Mouse (Mus musculus) layer of hippocampus, adult 18-20 months (tissue): Measurements from ENCODE around the gene Pkig. TPM values are rescaled to one million over a fixed set of nuclear protein-coding genes. Genes with fewer than 3 reads are reported as not detected.
"Not testable (repeated sequence)": the region's sequence is repeated elsewhere in the genome, so short reads cannot be mapped to it uniquely, and the experiment has no call there.

Experiments
- DNase-seq, 2 experiments: peaks; one replicate each; pipeline ENCODE4 v3.0.0; 2022; ENCODE audit warnings: low spot score in 2 of 2
- total RNA-seq, 2 experiments: library from RNA; stranded (reverse); gene quantifications; 2 replicates each; pipeline ENCODE4 v1.2.3; 2021

Pkig gene
- total RNA-seq, 2 experiments from 2014 or later: 98.0 to 101 TPM

DNA sequence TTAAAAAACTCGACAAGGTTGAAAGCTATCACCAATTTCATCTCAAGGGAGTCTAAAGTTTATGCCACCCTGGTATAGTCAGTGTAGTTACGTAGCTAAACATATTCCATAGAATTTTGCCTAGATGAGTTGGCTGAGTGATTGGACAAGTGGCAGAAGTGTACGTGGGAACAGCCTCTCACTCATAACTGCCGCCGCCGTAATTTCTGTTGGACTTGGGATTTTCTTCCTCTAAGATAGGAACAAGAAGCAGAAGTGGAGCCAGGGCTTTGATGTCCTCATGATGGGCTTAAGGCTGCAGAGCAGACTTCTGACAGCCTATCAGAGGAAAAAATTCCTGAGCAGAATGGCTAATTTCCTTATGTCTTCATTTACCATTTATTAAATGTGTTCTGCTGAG, 17.5 kb downstream of the Pkig start:
- DNase-seq: no peak

DNA sequence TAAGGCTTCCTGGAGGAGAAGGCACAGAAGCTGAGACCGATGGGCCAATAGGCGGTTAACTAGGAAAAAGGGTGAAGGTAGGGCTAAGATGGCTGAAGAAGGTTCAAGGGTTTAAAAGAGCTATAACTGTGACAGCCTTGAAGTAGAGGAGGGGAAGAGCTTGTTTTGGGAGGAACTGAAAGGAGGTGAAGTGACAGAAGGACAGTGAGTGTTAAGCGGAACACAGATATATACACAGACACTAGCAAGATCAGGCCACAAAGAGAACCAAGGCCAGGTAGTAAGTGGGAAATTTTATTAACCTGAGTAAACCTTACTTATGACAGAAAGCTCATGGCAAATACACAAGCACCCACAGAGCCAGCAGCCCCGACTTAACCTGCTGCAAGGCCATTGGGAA, 18.1 kb downstream of the Pkig start:
- no peak for DNase-seq

DNA sequence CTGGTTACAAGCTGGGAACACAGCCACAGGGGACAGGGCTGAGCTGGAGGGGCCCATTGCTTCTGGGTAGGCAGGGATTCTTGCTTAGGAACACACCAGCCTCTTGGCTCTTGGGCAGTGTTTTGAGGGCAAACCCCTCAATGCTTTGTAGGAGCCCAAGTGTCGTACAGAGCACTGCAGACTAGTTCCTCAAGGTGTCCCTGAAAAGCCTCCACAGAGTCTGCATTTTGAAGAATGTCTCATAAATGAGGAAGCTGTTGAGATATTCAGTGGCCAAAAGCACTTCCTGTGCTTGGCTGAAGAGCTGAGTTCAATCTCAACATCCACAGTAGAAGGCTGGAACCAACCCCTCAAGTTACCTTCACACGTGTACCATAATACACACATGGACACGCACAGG, 18.6 kb downstream of the Pkig start:
- no peak for DNase-seq

DNA sequence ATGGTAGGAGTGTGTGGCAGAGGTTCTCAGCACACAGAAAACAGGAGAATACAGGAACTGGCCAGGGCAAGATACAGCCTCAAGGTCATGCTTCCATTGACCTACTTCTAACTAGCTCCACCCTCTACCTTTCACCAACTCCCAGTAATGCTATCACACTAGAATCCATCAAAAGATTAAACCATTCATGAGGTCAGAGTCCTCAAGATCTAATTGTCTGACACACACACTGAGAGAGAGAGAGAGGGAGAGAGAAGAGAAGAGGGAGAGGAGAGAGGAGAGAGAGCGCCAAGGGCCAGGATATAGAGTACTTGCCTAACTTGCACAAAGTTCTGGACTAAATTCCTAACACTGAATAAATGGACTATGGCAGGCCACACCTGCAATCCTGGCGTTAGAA, 24.2 kb downstream of the Pkig start:
- DNase-seq: no peak

DNA sequence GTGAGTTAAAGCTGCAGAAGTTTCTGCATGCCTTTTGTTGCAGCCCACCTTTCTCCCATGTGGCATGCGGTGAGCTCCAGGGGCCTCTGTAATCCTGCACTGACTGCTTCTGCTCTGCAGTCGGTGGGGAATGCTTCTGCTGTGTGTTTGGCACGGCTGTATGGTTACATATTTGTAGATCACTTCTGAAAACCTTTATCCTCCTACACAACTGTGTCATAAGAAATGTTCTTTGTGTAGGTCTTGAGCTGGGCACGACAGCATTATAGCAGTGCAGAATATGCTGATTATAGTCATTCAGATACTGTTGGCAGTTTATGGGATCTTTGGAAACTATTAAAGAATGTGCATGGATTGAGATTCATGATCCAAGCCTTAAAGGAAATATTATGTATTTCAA, 27.1 kb downstream of the Pkig start:
- DNase-seq: peak in 1 of 2 experiments; percentile 44

DNA sequence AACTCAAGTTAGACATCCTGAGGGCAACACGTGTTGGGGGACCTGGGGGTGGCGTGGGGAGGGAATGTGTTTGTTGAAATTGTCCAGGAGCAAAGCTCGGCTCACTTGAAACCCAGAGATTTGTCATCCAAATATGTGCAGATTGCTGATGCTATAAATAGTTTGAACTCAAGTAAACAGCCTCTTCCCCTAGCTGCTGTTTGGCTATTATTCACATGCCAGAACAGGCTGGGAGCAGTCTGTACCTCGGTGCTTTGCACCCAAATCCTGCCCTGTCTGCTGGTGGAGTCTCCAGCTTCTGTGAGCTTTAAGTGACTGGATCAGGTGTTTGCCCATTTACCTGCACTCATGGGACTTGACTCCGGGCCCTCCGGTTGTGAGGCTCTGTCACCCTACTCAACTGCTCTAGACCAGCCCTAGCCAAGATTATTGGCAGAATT, 27.6 kb downstream of the Pkig start:
- DNase-seq: peak; percentile 59 to 85

DNA sequence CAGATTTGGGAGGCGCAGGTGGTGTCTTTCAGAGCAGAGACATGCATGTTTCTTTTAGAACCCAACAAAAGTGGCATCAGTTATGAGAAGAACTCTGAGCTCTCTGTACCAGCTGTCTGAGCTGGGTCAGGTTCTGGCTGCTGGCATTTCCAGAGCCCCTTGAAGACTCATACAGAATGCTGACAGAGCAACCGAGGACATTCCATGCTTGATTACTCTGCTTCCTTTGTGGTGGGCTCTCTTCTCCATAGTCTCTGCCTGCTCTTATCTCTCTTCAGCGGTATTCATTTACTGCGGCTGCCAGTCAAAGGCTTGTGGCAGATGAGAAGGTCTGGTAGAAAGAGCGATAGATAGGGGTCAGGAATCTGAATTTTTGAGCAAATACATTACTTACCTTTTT, 28.0 kb downstream of the Pkig start:
- DNase-seq: no peak

DNA sequence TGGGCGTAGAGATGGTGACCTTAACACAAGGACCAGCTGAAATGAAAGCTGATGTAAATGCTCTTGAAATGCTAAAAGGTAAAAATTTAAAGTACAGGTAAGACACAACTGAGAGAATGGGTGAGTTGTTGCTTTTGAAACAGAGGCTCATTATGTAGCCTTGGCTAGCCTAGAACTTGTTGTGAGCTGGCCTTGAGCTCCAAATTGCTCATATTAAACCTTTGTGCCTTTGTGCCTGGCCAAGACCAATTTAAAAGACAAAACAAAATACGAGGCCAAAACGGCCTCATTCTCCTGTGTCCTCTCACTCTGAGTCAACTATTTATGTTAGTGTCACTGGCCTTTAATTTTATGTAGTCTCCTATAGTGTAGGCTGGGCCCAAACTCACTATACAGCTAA, 28.7 kb downstream of the Pkig start:
- no peak for DNase-seq

DNA sequence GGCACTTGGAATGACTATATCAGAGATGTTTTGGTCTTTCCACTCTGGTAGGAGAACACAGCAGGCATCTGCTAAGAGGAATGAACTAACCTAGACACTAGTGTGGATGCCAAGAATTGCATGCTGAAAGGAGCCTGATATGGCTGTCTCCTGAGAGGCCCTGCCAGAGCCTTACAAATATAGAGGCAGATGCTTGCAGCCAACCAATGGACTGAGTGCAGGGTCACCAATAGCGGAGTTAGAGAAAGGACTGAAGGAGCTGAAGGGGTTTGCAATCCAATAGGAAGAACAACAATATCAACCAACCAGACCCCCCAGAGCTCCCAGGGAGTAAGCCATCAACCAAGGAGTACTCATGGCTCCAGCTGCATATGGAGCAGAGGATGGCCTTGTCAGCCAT, 30.2 kb downstream of the Pkig start:
- DNase-seq: not testable (repeated sequence)

DNA sequence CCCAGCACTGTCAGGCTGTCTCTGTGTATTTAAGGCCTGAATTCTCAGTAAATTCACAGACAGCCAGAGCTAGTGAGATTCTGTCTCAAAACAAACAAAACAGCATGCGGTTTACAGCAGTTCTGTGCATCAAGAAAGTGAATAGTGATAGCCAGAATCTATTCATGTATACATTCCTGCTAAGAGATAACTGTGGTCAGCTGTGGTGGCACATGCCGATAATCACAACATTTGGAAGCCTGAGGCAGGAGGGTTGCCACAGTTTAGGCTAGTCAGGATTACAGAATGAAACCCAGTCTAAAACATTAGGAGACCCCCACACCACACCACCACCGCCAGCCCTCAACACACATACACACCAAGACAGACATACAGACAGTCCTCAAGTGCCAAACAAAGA, 31.6 kb downstream of the Pkig start:
- DNase-seq: no peak

DNA sequence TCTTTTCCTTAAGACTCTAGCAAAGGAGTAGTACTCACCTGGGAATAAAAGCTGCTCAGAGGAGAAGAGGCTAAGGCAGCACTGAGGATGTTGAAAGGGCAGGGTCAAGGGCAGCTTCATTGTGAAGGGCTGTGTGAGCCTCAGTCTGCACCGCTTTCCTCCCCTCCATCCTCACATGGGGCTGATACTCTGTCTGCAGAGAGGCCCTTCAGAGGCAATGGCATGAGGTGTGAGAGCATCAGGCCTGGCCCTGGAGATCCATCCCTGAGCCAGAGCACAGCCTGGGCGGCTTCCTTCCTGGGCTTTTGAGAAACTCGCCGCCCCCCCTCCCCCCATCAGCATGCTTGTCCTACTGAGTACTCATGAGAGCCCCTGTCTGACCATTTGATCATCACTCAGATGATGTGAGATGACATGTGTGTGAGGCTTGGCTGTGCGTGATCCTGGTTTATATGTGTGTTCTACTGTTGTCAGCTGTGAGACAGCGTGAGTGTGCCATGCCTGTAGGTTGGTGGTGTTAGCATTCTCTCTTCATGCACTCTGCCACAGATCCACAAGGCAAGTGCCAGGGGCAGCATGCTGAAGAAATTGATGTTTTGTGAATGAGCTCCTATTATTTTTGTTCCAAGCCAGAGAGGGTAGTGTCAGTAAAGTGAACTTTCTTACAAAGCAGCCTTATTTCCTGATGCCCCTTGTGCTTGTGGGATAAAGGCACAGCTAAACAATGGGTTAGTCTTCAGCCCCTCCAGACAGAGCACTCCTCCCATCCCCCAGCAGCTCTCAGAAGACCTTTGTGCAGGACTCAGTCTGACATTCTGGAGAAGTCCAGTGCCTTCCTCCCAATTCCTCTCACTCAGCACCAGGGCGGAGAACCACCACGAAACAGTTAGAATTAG, 32.5 kb downstream of the Pkig start:
- no peak for DNase-seq

DNA sequence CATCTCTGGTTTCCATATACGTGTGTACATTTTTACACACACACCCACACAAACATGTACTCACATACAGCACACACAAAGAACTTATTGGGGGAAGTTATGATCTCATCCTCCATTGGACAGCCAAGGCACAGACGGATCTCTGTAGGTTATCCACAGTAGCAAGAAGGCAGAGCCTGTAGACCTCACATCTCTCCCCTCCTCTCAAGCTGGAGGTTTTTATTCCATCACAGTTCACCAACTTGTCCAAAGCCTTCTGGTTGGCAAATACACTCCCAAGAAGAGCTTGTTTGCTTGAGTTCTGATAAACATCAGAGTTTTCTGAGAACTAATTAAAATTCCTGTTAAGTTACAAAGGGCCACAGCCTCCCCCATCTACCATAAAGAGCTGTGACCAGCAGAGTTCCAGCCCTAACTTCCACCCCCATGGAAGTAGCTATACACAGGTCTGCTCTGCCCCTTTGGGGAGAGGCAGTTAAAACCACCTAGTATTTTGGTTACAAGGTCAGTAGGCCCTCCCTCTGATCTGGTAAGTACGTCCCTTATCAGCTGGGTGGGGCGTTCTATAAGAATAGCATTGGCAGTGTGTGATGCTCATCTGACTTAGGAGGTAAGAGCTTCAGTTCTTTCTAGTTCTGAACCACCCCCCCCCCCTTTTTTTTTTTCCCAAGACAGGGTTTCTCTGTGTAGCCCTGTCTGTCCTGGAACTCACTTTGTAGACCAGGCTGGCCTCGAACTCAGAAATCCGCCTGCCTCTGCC, 33.8 kb downstream of the Pkig start:
- DNase-seq: no peak

DNA sequence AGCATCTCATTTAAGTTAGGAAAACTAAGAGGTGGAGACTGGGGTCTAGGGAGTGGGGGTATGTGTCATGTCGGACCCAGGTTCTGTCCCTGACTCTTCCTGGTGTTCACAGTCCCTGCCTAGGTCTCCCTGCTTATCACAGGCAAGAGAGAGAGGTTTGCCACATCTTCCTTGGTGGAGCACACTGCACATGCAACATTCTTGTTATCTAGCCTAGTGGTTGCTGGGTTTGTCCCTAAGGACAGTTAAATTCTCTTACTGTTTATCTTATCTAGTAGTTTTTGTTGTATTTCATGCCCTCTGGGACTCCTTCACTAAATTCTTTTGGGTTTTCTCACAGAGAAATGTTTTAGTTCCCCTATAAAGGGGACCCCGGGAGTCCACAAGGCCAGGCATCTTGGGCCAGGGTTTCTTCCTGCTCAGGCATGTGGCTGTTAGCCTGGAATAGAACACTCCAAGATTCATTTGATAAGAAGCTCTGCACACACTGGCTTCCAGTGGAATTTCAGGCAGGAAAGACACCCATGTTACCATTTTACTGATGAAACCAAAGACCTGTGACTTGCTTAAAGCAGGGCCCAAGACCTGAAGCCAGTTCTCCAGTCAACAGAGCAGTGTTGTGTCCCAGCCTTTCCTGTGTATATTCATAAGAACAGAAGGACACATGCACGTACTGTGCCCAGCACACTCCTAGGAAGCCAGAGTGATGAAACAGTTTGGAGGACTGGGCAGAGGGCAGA, 34.9 kb downstream of the Pkig start:
- no peak for DNase-seq

DNA sequence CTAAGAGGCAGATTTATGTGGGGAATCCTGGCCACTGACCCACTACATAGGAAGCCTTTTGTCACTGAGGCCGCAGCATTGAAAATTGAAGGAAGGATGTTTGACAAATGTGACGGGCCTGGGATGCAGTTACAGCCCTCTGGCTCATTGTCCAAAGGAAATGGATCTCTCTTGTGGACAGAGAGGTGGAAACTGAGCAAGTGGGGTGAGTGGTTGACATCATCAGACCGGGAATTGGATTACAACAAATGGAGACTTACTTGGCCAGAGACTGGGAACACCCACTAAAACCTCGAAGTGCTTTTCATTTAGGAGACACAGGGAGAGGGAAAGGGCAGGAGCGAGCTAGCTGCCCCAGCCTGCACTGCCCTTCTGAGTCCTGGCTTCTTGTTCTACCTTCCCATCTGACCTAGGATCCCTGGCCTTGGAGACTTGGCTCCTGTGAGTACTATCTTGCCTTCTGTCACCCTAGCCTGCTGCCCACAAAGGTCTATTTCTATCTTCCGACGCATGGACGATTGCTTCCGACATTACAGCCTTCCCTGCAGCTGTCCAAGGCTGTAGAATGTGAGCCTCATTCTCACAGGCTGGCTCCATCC, 35.6 kb downstream of the Pkig start:
- DNase-seq: no peak

DNA sequence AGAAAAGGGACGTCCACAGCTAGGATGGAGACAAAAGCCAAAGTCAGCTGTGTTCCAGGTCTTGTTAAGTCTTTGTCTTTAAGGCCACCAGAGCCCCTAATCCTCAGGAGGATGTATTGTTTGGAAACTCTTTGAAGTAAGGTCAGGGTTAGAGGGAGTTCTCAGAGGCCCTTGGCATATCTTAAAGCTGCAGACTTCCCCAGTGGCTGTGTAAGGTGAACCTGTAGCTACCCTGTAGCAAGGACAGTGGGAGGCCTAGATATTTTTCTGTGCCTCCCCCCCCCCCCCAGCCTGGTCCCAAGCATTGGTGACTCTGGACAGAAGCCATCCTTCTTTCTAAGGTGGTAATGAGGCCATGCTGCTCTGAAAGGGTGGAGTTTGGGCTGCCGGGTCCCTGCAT, 38.6 kb downstream of the Pkig start:
- DNase-seq: no peak

DNA sequence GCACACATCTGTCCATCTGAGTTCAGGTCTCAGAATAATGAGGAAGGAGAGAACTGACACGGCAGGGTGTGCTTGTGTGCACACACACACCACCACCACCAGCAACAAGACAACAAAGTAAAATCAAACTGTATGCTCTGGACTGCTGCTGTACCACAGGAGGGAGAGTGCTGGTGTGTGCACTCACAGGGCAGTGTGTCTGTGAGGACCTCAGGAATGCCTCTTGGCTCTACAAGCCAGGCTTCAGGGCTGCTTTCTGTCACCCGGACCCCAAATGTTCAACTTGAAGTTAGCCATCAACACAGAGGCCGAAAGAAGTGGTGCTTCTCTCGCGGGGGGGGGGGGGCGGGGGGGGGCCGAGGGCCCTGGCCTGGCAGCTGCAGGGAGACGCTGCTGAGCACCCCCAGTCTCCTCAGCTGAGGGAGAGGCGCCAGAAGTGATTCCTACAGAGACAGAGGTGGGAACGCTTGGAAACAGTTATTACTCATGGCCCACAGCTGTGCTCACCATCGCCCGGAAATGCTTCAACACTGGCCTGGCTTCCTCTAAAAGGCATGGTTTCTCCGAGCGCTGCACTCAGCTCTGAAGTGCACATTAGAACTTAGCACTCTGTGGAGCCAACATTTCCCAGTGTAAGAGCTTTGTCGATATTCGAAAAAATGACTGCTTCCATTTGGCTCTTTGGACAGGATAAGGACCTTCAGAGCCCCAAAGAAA, 39.7 kb downstream of the Pkig start:
- DNase-seq: no peak

DNA sequence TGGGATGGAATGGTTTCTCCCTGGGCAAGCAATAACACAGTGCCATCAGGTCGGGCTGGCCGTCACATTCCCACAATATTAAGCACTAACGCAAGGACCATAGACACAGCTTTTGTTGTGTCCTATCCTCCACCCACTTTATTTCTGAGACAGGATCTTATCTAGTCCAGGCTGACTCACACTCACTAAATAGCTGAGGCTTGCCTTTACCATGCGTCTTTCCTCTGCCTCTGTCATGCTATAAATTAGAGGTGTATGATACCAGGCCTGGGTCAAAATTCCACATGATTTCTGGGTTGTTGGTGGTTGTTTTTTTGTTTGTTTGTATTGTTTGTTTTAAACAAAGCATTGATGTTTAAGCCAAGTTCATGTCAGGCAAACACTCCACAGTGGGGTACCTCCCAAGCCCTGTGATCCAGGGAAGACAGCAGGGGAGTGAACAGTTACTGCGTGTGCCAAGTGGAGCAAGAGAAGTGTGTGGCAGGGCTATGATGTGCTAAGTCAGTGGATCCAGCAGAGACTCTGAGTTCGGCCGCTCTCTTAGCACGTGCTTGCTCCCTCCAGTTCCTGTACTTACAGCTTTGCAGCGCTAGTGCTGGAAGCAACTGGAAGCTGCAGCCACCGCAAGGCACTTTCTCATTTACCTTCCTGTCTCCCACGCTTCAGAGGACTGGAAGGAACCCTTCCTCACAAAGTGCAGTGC, 41.0 kb downstream of the Pkig start:
- DNase-seq: no peak

DNA sequence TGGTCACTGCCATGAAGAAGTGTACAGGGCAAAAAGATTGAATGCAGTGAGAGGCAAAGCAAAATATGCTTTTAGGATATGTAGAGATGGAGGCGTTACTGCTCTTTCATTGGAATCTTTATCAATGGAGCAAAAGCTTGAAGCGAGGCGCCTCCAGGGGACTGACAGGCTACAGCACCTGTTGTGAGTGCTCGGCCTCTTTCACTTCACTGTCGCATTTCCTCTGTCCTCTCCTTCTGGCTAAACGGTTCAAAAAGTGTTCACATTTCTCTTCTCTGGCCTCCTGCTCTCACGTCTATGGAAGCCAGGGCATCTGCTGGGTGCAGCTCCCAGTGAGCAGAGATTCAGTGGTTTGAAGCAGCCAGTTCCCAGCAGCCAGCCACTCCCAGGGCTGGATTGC, 44.2 kb downstream of the Pkig start:
- no peak for DNase-seq

DNA sequence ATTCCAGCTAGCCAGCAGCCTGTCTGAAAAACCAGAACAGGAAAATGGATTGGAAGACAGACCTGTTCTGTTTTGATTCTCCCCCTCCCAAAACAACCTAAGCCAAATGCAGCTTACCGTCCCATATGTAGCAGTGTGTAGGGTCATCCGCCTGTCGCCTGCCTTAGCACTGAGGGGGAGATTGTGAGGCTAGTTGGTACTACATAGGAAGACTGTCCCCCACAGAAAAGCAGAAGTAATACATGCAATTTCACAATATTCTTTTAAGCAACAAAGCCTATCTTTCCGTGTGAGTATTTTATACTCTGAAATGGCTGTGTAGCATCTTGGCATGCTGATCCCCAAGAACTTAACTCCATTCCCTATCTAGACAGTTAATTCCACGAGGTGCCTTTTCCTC, 44.7 kb downstream of the Pkig start:
- no peak for DNase-seq

DNA sequence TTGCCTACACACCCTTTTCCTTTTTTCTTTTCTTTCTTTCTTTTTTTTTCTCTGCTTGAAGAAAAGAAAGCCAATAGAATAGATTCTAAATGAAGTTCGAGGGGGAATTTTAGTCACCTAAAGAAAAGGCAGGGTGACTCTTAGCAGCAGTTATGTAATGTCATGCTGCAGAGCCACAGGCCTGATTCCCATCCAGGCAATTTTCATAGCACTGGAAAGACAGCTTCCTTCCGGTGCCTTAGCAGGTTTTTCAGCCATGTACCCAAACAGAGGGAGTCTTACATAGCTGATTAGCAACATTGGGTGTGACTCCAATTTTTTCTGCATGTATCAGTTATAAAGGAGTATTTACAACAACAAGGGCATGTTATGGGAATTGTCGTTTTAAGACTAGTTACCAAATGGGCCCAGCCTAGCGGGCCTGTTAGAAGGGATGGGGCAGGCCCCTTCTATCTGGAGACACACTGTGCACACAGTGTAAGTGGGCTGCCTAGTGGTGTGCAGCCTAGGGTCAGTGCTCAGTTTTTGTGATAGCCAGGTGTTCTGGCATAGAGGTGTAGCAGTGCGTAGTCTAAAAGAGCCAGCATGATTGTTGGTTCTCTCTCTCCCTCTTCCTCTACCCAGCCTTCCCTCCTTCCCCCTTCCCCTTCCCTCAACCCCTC, 45.5 kb downstream of the Pkig start:
- DNase-seq: peak in 1 of 2 experiments; percentile 46
